Mouse (Mus musculus) MEL-GATA-1-ER (cell line): ENCODE data around the gene Lin9.

ENCODE experiments used
- DNase-seq: peaks from one replicate; pipeline ENCODE4 v3.0.0-alpha.2; 2012; ENCODE audit warnings: low read depth; ENCODE audit errors: extremely low read depth

Gene Lin9

GRCm38 (mm10) chr1:180707368-180707767 is 66.4 kb downstream of the Lin9 start:
- DNase-seq: no peak

- no peak for DNase-seq
Measured at GRCm38 (mm10) chr1:180707813-180708212, 66.9 kb downstream of the Lin9 start.

- no peak for DNase-seq
Measured at GRCm38 (mm10) chr1:180708935-180709776, 68.2 kb downstream of the Lin9 start.

DNA sequence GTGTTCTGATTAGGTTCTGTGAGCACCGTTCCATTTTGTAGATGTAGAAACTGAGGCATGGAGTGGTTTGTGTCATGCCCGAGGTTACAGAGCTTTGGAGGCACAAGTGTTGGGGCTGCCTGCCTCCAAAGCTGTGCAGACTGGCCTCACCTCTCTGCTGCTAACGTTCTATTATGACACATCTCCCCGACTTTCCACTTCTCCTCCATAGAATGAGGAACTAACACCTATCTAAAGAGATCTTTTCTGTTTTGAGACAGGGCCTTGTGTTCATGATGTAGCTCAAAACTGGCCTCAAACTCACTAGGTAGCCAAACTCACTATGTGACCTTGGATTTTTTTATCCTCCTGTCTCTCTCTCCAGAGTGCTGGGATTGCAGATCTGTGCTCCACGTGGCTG is 77.8 kb downstream of the Lin9 start:
- DNase-seq: peak; percentile 52

- DNase-seq: no peak
Measured at GRCm38 (mm10) chr1:180719483-180719882, 78.5 kb downstream of the Lin9 start.

- DNase-seq: peak; percentile 56
Measured at GRCm38 (mm10) chr1:180719951-180720689, 79.2 kb downstream of the Lin9 start.

- peak; percentile 32 for DNase-seq
Measured at GRCm38 (mm10) chr1:180722608-180723007, 81.7 kb downstream of the Lin9 start.

- DNase-seq: no peak
Measured at GRCm38 (mm10) chr1:180723701-180724238, 82.8 kb downstream of the Lin9 start.

GRCm38 (mm10) chr1:180725704-180726179 is 84.8 kb downstream of the Lin9 start, which contains the start of gene Acbd3:
Gene Acbd3 (plus strand): TSS chr1:180726043.
- peak; percentile 74 for DNase-seq

GRCm38 (mm10) chr1:180726183-180726582 is 85.2 kb downstream of the Lin9 start:
- no peak for DNase-seq

DNA sequence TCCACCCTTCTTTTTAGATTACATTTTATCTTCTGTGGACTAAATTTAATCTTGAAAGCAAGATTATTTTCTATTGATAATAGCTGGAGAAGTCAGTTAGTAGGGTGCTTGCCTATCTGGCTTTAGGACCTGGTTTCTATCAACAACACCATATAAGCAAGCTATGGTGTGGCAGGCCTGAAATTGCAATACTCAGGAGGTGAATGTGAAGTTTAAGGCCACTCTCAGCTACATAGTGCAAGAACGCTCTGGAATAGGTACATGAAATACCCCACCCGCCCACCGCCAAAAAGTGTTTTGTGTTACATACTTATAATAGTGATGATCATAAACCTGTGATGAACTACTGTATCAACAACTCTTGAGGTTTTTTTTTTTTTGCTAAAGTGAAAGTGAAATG is 88.3 kb downstream of the Lin9 start:
- no peak for DNase-seq
